Mouse (Mus musculus) liver, embryonic 13.5 days (tissue): Measurements from ENCODE around the gene Gm21119. TPM values are rescaled to one million over a fixed set of nuclear protein-coding genes. Genes with fewer than 3 reads are reported as not detected.
"Not testable (repeated sequence)": the region's sequence is repeated elsewhere in the genome, so short reads cannot be mapped to it uniquely, and the experiment has no call there.

Experiments used
- ATAC-seq: fragments of 200-750 bp; cut with Nextera tagmentation; 2 replicates; pipeline ENCODE4 v1.8.0; 2017; ENCODE audit warnings: low read depth, mild to moderate bottlenecking, moderate number of reproducible peaks, moderate library complexity
- DNase-seq: peaks from one replicate; pipeline ENCODE4 v3.0.0; 2022
- H3K27ac ChIP-seq: fragments of 300-500 bp; sonication (generic); 2 replicates; pipeline ENCODE4 v1.5.1; 2015; ENCODE audit warnings: moderate library complexity, mild to moderate bottlenecking, inconsistent platforms
- H3K27me3 ChIP-seq: fragments of 300-500 bp; sonication (generic); 2 replicates; pipeline ENCODE4 v1.6.1; 2015; ENCODE audit warnings: mild to moderate bottlenecking, inconsistent platforms
- H3K36me3 ChIP-seq: fragments of 300-500 bp; sonication (generic); 2 replicates; pipeline ENCODE4 v1.6.1; 2015; ENCODE audit warnings: mild to moderate bottlenecking, inconsistent platforms
- H3K4me1 ChIP-seq: fragments of 300-500 bp; sonication (generic); replicated peaks from 2 replicates; pipeline ENCODE4 v1.6.1; 2015; ENCODE audit warnings: inconsistent platforms
- H3K4me2 ChIP-seq: fragments of 300-500 bp; sonication (generic); 2 replicates; pipeline ENCODE4 v1.6.1; 2015; ENCODE audit warnings: inconsistent platforms, mild to moderate bottlenecking, moderate library complexity
- H3K4me3 ChIP-seq: fragments of 300-500 bp; sonication (generic); replicated peaks from 2 replicates; pipeline ENCODE4 v1.5.1; 2015; ENCODE audit warnings: mild to moderate bottlenecking, inconsistent platforms
- H3K9ac ChIP-seq: fragments of 300-500 bp; sonication (generic); 2 replicates; pipeline ENCODE4 v1.6.1; 2015; ENCODE audit warnings: mild to moderate bottlenecking, inconsistent platforms
- H3K9me3 ChIP-seq: fragments of 300-500 bp; sonication (generic); replicated peaks from 2 replicates; pipeline ENCODE4 v1.6.1; 2016; ENCODE audit warnings: inconsistent platforms
- WGBS: fragments of 180-500 bp; shearing (Covaris S2); methylation state at CpG from one replicate; pipeline ENCODE4 v1.1.7; 2015; ENCODE audit not compliant: insufficient replicate concordance; 5-methylcytosine and 5-hydroxymethylcytosine counted together
- polyA plus RNA-seq: library from polyadenylated mRNA; unstranded; fragments of >200 nt; fragmentation: Nextera tagmentation; extraction: Ambion mirVana; gene quantifications from 2 replicates; pipeline ENCODE4 v1.2.1, GENCODE M21; 2015

Gm21119 gene
- polyA plus RNA-seq = not detected in 2 replicates

GRCm38 (mm10) chr8:20614619-20615018, at the start of gene Gm21119:
Gene Gm21119, plus strand, starts transcription at chr8:20614919.
- not testable (repeated sequence) for DNase-seq, H3K4me1 ChIP-seq, H3K27me3 ChIP-seq, H3K9me3 ChIP-seq, ATAC-seq, H3K9ac ChIP-seq, H3K4me3 ChIP-seq, H3K27ac ChIP-seq, H3K4me2 ChIP-seq, H3K36me3 ChIP-seq
- no CpG with 5 or more reads among the region's 2 CpGs for WGBS

DNA sequence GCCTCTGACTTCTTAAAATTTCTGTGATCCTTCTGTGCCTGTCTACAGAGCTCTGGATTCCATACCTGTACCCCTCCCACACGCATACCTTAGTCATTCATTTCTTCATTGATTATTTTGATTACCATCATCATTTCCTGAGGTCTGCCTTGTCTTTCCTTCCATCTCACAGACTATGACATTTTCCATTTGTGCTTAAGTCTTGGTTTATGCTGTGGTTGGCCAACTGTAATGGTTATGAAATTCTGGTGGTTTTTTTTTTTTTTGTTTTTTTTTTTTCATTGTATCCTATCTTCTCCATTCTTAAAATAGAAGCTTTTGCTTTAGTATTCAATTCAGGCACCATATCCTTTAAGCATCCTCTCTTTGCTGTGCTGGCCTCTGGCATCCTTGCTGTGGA, 48.0 kb upstream of the Gm21119 start:
- not testable (repeated sequence) for H3K4me1 ChIP-seq, H3K27ac ChIP-seq, DNase-seq, ATAC-seq, H3K36me3 ChIP-seq, H3K9me3 ChIP-seq, H3K9ac ChIP-seq, H3K27me3 ChIP-seq, H3K4me3 ChIP-seq, H3K4me2 ChIP-seq
- 67% methylated on average over 1 of the region's 1 CpGs for WGBS

GRCm38 (mm10) chr8:20581081-20581480, 33.6 kb upstream of the Gm21119 start:
- not testable (repeated sequence) for H3K27ac ChIP-seq, ATAC-seq, H3K4me1 ChIP-seq, H3K4me3 ChIP-seq, H3K9me3 ChIP-seq, H3K36me3 ChIP-seq, DNase-seq, H3K9ac ChIP-seq, H3K4me2 ChIP-seq, H3K27me3 ChIP-seq
- WGBS = 81% methylated on average over 4 of the region's 6 CpGs

- not testable (repeated sequence) for H3K4me1 ChIP-seq, H3K9ac ChIP-seq, H3K4me2 ChIP-seq, H3K36me3 ChIP-seq, H3K4me3 ChIP-seq, H3K27me3 ChIP-seq, H3K27ac ChIP-seq, DNase-seq, ATAC-seq, H3K9me3 ChIP-seq
- WGBS = 71% methylated on average over 4 of the region's 6 CpGs
These were observed 31.9 kb upstream of the Gm21119 start for GRCm38 (mm10) chr8:20582772-20583171.

DNA sequence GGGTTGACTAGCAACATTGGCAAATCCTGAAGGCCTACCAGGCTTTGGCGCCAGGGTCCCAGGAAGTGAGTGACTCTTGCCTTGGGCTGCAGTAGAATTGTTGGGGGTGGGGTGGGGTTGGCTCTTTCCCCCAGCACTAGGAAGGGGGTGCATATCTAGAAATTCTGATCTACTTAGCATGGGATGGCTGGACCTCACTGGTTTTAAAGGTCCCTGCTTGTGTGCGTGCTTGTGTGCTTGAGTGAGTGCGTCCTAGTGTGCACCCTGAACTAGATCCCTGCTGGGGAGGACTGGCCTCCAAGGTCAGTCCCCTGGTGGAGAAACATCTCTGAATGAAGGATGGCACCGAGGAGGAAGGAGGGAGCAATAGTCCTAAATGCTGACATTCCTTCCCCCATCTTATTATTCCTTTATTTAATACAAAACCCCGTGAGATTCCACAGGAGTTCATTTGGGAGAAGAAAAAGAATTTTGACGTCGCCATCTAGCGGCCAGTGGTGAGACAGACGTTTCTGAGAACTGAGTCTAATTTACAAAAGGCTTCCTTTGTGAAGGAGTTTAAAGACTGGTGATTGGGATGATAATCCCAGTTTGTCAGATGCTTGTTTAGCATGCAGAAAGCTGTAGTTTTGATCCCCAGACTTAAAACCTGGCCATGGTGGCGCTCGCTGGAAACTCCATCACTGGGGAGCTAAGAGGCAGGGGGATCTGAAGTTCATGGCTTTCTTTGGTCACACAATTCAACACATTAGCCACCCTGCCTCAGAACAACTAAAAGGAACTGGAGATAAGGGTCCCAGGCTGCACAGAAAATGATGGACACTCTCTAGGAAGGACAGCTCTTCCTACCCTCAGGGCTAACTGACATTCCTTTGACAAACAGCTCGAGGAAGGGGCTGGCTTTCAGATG, 26.2 kb upstream of the Gm21119 start:
- not testable (repeated sequence) for H3K4me1 ChIP-seq, H3K27ac ChIP-seq, H3K9ac ChIP-seq, H3K36me3 ChIP-seq, DNase-seq, H3K27me3 ChIP-seq, H3K4me3 ChIP-seq, H3K9me3 ChIP-seq
- peak; percentile 59 for ATAC-seq
- WGBS = 16% methylated on average over 9 of the region's 12 CpGs
- 0 out of 2 replicates have a peak overlapping the region, but pooled peaks have one; percentile 11 for H3K4me2 ChIP-seq

DNA sequence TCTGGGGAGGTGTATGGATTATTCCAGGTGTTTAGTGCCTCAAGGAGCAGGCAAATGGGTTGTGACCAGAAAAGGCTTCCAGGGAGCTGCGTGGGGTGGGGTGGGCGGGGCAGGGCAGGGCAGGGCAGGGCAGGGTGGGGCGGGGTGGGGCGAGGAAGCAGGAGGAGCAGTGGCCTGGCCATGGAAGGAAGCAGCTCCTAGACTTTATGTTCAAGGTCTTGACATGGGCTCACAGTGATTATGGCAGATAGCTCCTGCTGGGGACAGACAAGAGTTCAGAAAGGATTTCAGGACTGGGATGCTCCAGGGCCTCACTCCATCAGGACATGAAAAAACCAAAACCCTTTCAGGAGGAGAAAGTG, 25.6 kb upstream of the Gm21119 start:
- H3K9ac ChIP-seq = not testable (repeated sequence)

DNA sequence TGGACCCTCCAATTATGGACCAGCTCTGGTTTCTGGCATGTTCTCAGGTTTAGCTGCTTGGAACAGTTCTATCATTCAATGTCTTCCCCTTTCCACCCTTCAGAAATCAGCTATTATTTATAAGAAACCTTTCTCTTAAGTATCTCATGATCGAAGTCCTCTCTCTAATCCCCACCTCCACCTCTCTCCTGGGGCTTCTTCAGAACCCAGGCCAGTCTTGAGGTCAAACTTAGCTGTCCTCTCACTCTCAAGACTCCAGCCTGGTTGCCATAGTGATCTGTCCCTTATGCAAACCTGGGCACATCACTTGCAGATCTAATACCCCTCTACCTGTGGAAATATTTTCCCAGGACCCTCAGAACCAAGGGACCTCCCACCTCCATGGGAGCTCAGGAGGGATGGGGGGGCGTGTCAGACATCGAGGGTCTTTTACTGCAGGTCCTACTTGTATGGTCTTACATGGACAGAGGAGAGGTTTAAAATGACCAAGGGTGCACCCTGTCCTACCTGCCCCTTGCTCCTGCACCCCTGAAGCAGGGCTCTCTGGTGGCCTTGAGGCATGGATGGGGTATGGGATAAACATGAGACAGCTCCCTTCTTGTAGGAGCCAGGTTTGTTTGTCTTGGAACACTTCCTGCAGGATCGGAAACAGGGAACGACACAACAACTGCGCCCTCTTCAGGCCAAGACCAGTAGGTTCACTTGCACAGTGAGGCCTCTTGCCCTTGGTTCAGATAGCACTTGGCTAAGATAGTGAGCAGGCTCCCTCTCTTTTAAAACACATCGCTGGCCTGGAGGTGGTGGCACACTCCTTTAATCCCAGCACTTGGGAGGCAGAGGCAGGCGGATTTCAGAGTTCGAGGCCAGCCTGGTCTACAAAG, 24.4 kb upstream of the Gm21119 start:
- not testable (repeated sequence) for H3K36me3 ChIP-seq, H3K9ac ChIP-seq, H3K4me1 ChIP-seq, H3K4me2 ChIP-seq, H3K27ac ChIP-seq, H3K4me3 ChIP-seq, H3K9me3 ChIP-seq, ATAC-seq, H3K27me3 ChIP-seq
- peak; percentile 27 for DNase-seq
- WGBS = 60% methylated on average over 4 of the region's 9 CpGs

More for the DNA sequence above, 25.6 kb upstream of the Gm21119 start:
- H3K4me2 ChIP-seq, H3K9me3 ChIP-seq, H3K27me3 ChIP-seq, H3K36me3 ChIP-seq, H3K27ac ChIP-seq, H3K4me3 ChIP-seq, H3K4me1 ChIP-seq: not testable (repeated sequence)
- WGBS = 41% methylated on average over 2 of the region's 4 CpGs
- ATAC-seq (peak; percentile 92), DNase-seq (peak; percentile 14)

DNA sequence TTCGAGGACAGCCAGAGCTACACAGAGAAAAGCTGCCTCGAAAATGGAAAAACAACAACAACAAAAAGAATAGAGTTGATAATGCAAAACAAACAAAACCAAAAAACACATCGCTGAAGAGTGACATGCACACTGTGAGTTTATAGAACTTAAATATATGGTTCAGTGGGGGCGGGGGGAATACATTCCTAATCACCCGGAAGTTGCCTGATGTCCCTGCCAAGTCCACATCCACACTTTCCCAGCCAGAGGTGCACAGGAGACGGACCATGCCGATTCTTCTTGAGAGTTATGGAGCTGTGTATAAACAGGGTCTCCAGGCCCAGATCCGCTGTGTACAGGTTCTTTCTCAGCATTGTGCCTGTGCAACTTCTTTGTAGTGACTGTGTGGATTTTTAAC, 23.7 kb upstream of the Gm21119 start:
- not testable (repeated sequence) for H3K4me3 ChIP-seq, H3K9ac ChIP-seq, H3K4me1 ChIP-seq, H3K36me3 ChIP-seq, H3K4me2 ChIP-seq, H3K27ac ChIP-seq, H3K27me3 ChIP-seq, DNase-seq, H3K9me3 ChIP-seq, ATAC-seq
- 79% methylated on average over 5 of the region's 8 CpGs for WGBS

DNA sequence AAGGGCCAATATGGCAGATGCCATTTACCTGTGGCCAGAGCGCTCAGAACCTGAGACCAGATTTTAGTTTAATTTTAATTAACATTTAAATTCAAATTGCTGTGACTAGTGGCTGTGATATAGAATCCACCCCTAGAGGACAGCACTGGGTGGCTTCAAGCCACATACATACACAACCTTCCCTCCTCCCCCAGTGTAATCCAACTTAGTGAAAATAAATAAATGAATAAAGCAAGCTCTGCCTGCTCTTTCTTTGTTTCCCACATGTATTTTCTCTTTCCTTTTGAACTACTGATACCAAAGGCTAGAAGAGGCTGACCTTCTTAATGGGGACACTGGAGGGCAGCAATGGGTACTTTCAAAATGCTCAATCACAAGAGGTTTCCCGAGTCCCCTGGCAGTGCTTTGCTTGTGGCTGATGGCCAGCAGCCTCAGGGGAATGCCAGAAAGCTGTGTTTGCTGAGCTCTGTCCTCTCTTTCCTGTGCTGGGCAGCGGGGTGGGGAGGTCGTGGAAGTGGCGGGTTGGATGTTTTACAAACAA, 21.9 kb upstream of the Gm21119 start:
- DNase-seq, H3K36me3 ChIP-seq, ATAC-seq, H3K27ac ChIP-seq, H3K4me3 ChIP-seq, H3K27me3 ChIP-seq, H3K4me1 ChIP-seq, H3K9me3 ChIP-seq, H3K9ac ChIP-seq, H3K4me2 ChIP-seq: not testable (repeated sequence)
- 38% methylated on average over 1 of the region's 5 CpGs for whole genome bisulfite sequencing

DNA sequence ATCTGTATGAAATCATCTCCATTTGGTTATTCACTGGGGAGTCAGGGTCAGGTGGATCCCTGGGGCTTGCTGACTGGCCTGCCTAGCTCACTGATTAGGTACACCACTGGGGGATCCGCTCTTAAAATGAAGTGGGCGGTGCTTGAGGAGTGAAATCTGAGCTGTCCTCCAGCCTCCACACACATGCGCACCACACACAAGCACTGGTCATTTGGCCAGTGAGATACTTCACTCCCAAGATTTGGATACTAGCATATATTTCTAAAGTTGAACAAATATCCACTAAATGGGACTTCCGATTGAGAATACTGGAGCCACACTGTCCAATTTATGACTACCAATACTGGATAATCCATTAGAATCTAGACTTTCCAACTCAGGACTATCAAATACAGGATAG, 20.9 kb upstream of the Gm21119 start:
- WGBS = no CpG with 5 or more reads among the region's 4 CpGs
- ATAC-seq, H3K4me2 ChIP-seq, H3K9me3 ChIP-seq, H3K4me1 ChIP-seq, H3K9ac ChIP-seq, DNase-seq, H3K27ac ChIP-seq, H3K36me3 ChIP-seq, H3K27me3 ChIP-seq, H3K4me3 ChIP-seq: not testable (repeated sequence)

DNA sequence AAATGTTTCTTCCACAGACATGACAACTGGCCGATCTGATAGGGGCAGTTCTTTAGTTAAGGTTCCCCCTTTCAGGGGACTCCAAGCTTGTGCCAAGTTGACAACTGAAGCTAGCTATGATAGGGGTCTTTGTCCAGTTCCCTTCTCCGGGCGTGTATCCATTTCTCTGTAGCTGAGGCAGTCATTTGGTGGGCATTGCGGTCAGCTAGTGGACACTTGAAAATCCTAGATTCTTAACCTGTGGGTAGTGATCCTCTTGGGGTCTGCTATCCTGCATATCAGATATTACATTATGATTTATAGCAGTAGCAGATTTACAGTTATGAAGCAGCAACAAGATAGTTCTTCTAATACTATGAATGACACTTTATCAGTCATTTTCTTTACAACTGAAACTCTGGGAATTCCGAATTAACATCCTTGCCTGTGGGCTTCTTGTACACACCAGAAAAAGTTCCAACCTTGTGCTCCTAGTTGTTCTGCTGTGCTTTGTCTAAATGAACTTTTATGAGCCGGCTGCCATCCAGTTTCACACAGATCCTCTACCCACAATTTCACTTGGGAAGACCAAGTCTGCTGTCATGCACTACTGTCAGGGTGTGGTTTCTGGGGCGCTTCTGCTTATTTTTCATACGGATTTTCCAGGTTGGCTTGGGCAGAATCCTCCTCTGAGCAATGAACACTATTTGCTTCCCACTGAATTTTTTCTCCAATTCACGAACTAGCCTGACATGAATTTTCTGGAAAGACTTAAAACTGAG, 18.5 kb upstream of the Gm21119 start:
- not testable (repeated sequence) for H3K4me3 ChIP-seq, DNase-seq, H3K27me3 ChIP-seq, ATAC-seq, H3K4me2 ChIP-seq, H3K27ac ChIP-seq, H3K9me3 ChIP-seq, H3K9ac ChIP-seq, H3K4me1 ChIP-seq, H3K36me3 ChIP-seq
- WGBS = 65% methylated on average over 6 of the region's 9 CpGs
